Mouse (Mus musculus) small intestine, adult 2 months (tissue): ENCODE results near the gene Yy1.

Experiments
- CTCF ChIP-seq: fragments of 200-500 bp; IDR thresholded peaks from 2 replicates; pipeline ENCODE4 v1.5.1; 2012; ENCODE audit warnings: low read depth, mild to moderate bottlenecking, control low read depth, inconsistent platforms, low read length, moderate library complexity, mixed read lengths; ENCODE audit not compliant: insufficient replicate concordance, insufficient read length; ENCODE audit errors: extremely low read depth
- POLR2A ChIP-seq: fragments of 200-500 bp; IDR thresholded peaks from 2 replicates; pipeline ENCODE4 v1.6.1; 2012; ENCODE audit warnings: low read depth, mild to moderate bottlenecking, control low read depth, inconsistent platforms, low read length, moderate library complexity

- TF ChIP-seq CTCF (no peak), POLR2A (no peak)
Observed at GRCm38 (mm10) chr12:108787329-108787728, 5.4 kb upstream of the Yy1 start.
